Comparison of ENCODE assay signal across 15 mouse cellular contexts in the genomic region with DNA sequence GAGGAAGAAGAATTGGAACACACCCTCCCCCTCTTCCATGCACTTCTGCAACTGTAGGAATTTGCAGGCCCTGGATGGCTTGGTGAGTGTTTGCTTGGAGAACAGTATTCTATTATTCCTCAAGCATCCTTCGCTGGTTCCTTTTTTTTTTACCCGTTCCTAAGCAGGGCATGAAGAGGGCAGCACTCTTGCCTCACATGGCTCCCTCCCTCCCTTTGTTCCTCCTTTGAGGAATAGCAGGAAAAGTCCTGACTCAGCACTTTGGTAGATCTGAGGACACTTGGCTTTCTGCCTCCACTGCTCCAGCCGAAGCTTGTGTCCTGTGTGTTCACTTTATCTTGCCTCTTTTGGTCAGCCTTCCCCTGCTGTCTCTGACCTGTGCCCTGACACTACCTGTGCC.
DNase-seq lines count a peak whose midpoint lies in the region; ATAC-seq and TF ChIP-seq lines count a peak whose summit lies in the region.
"Had no signal": no experiment of that assay in that cellular context is flagged by ENCODE, and none has a peak within 500 bp of the region (broad histone marks: within the 10 kb centered on the region; RNA-seq: fewer than 3 reads in every experiment).

No protein-coding gene starts in this region.

- peak; percentile 46 for DNase-seq in kidney, adult 9 months
- DNase-seq in 3T3-L1 (ENCODE audit: low read depth, low spot score), result peak; percentile 23
- no peak for DNase-seq in ES-E14 (ENCODE audit: low read depth, low spot score)
- DNase-seq in gastrocnemius, adult 2 months, result no peak
- no peak for DNase-seq in layer of hippocampus, adult 8-10 months (ENCODE audit: low spot score in 2 of 2)
- DNase-seq: cerebellum, adult 8-10 months; gastrocnemius, postnatal 10 days; thymus, adult 2 months had no signal

- H3K36me3 ChIP-seq in kidney, embryonic 15.5 days, result no peaks in the 10 kb centered on the region
- no peaks in the 10 kb centered on the region for H3K36me3 ChIP-seq in ES-E14 (ENCODE audit: control insufficient read depth, insufficient read depth, low read length, poor library complexity, severe bottlenecking)
- no peaks in the 10 kb centered on the region for H3K36me3 ChIP-seq in lung, embryonic 15.5 days
- H3K36me3 ChIP-seq: embryonic facial prominence, embryonic 13.5 days; midbrain, embryonic 10.5 days had no signal

- H3K27me3 ChIP-seq in kidney, embryonic 15.5 days, result no peaks in the 10 kb centered on the region
- H3K27me3 ChIP-seq in lung, embryonic 15.5 days, result no peaks in the 10 kb centered on the region
- H3K27me3 ChIP-seq: embryonic facial prominence, embryonic 13.5 days had no signal

- no peak overlapping the region for H3K27ac ChIP-seq in kidney, embryonic 15.5 days
- H3K27ac ChIP-seq in ES-E14 (ENCODE audit: insufficient read depth, low read depth, low read length, poor library complexity, severe bottlenecking), result no peak overlapping the region
- H3K27ac ChIP-seq in lung, embryonic 15.5 days, result peak overlapping the region; percentile 77; the same call in 1 of the 2 replicates
- no peak overlapping the region for H3K27ac ChIP-seq in gastrocnemius, adult 2 months
- H3K27ac ChIP-seq: embryonic facial prominence, embryonic 13.5 days; hindbrain, embryonic 14.5 days; midbrain, embryonic 10.5 days had no signal

- intact Hi-C loops in gastrocnemius, adult 2 months (cut with DNase I), result no loop called here

- WGBS in kidney, embryonic 15.5 days, result 23% methylated on average over 3 of the region's 3 CpGs
- WGBS in lung, embryonic 15.5 days, result 4% methylated on average over 3 of the region's 3 CpGs

- no peak overlapping the region for H3K4me3 ChIP-seq in kidney, embryonic 15.5 days (replicated peaks)
- no peak overlapping the region for H3K4me3 ChIP-seq in ES-E14 (ENCODE audit: insufficient read depth in 1 of 2, low read depth in 1 of 2, low read length in 2 of 2, poor library complexity in 1 of 2, severe bottlenecking in 1 of 2)
- H3K4me3 ChIP-seq in lung, embryonic 15.5 days, result no peak overlapping the region
- no peak overlapping the region for H3K4me3 ChIP-seq in gastrocnemius, adult 2 months
- H3K4me3 ChIP-seq: embryonic facial prominence, embryonic 13.5 days; midbrain, embryonic 10.5 days had no signal

- H3K4me1 ChIP-seq in kidney, embryonic 15.5 days, result peaks cover 8% of the 10 kb centered on the region; the same call in 1 of the 2 replicates
- H3K4me1 ChIP-seq in ES-E14 (ENCODE audit: control insufficient read depth in 2 of 2, insufficient read depth in 2 of 2, low read length in 2 of 2, poor library complexity in 1 of 2), result no peaks in the 10 kb centered on the region
- H3K4me1 ChIP-seq in lung, embryonic 15.5 days, result peaks cover 13% of the 10 kb centered on the region; the same call in 1 of the 2 replicates
- H3K4me1 ChIP-seq: embryonic facial prominence, embryonic 13.5 days had no signal

- H3K9me3 ChIP-seq in kidney, embryonic 15.5 days (replicated peaks), result no peaks in the 10 kb centered on the region
- no peaks in the 10 kb centered on the region for H3K9me3 ChIP-seq in ES-E14 (ENCODE audit: control insufficient read depth, insufficient read depth, low read depth, low read length)
- no peaks in the 10 kb centered on the region for H3K9me3 ChIP-seq in lung, embryonic 15.5 days
- H3K9me3 ChIP-seq: embryonic facial prominence, embryonic 13.5 days; midbrain, embryonic 10.5 days had no signal

- ATAC-seq in kidney, embryonic 15.5 days (replicated peaks; ENCODE audit: low FRiP score), result no peak
- peak; percentile 72 for ATAC-seq in lung, embryonic 15.5 days (ENCODE audit: borderline replicate concordance, extremely low read depth, low FRiP score, low TSS enrichment)
- ATAC-seq: forebrain, embryonic 16.5 days had no signal

- no peak for TF ChIP-seq CTCF in gastrocnemius, adult 2 months (IDR thresholded peaks at IDR 0.05)

- no peak overlapping the region for H3K9ac ChIP-seq in kidney, embryonic 15.5 days
- no peak overlapping the region for H3K9ac ChIP-seq in ES-E14 (ENCODE audit: insufficient read depth, low read depth, low read length, poor library complexity, severe bottlenecking)
- H3K9ac ChIP-seq in lung, embryonic 15.5 days, result no peak overlapping the region
- H3K9ac ChIP-seq: embryonic facial prominence, embryonic 13.5 days; hindbrain, embryonic 14.5 days had no signal

- in situ Hi-C loops in ES-E14 (cut with MboI; ENCODE audit: low sequenced_read_pairs in 2 of 2, unreplicated experiment in 2 of 2), result loop anchor here in 1 of 2 experiments (25.0 kb wide), 1 partner anchor 387 kb away; no protein-coding TSS in a partner anchor

- no peak overlapping the region for H3K4me2 ChIP-seq in kidney, embryonic 15.5 days
- H3K4me2 ChIP-seq in lung, embryonic 15.5 days, result no peak overlapping the region
- H3K4me2 ChIP-seq: embryonic facial prominence, embryonic 13.5 days; hindbrain, embryonic 14.5 days; liver, embryonic 11.5 days had no signal

TF ChIP-seq in ES-E14, 5 proteins besides CTCF, POLR2A, EP300 and RAD21:
- TF ChIP-seq HCFC1 (IDR thresholded peaks at IDR 0.05; ENCODE audit: borderline replicate concordance, insufficient read depth, low read length) (no peak), CHD2 (IDR thresholded peaks at IDR 0.05; ENCODE audit: low read depth, low read length) (no peak), MAFK (IDR thresholded peaks at IDR 0.05; ENCODE audit: insufficient read depth, low read depth, low read length) (0 out of 2 replicates have a peak, but pooled peaks have one; percentile 13), ZNF384 (IDR thresholded peaks at IDR 0.05; ENCODE audit: low read depth, low read length) (no peak), ZC3H11A (IDR thresholded peaks at IDR 0.05; ENCODE audit: borderline replicate concordance, low read depth, low read length) (no peak)

Comparison
In these comparisons a context has a peak if more than half of its experiments do, and no peak if none do; other contexts are left out.
1. DNase-seq: peak in kidney, adult 9 months (single experiment) and 3T3-L1 (single experiment); none in ES-E14 (single experiment), gastrocnemius, adult 2 months (single experiment) and layer of hippocampus, adult 8-10 months (0 of 2).